Mouse (Mus musculus): ENCODE measurements around the gene Dnmt3l.

DNA sequence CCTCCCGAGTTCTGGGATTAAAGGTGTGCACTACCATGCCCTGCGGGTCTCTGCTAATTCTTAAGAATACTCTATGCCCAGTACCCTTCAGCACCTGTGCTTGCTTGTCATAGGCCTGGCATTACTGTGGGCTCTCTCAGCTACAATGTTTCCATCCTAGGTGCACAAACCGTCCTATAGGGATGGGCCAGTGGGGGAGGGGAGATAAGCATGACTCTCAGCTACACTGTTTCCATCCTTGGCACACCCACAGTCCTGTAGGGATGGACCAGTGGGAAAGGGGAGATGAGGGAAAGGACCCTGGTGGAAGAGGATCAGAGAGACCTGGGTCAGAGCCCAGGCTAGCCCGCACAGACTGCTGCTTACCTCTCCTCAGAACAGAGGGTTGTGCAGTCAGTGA lies 4.6 kb upstream of the Dnmt3l start:
- TF ChIP-seq POLR2A (IDR thresholded peaks at IDR 0.05; ENCODE audit: extremely low read depth, insufficient read depth, low read length): no peak
- no peak for TF ChIP-seq CTCF (IDR thresholded peaks at IDR 0.05; ENCODE audit: low read depth, low read length)

Measured in liver, adult 2 months (tissue).